Mouse (Mus musculus) megakaryocyte, embryonic 14.5 days (primary cell): Measurements from ENCODE around the gene Xkr8.

Source experiments
- FLI1 ChIP-seq: IDR thresholded peaks from 2 replicates; pipeline ENCODE4 v1.6.1; 2012; ENCODE audit warnings: low read length, inconsistent platforms, mixed read lengths
- GATA1 ChIP-seq: IDR thresholded peaks from 3 replicates; pipeline ENCODE4 v1.6.1; 2012; ENCODE audit warnings: mixed read lengths, low read length, inconsistent platforms, borderline replicate concordance

GRCm38 (mm10) chr4:132741491-132741890, 9.1 kb upstream of the Xkr8 start:
- no peak for TF ChIP-seq GATA1
- no peak for TF ChIP-seq FLI1
